Comparison of ENCODE assay signal across 9 mouse cellular contexts in genomic region chr2:148654961-148655360, GRCm38 (mm10). TPM values are rescaled to one million over a fixed set of nuclear protein-coding genes. Genes with fewer than 3 reads are reported as not detected.
DNase-seq lines count a peak whose midpoint lies in the region; ATAC-seq lines count a peak whose summit lies in the region.
"Had no signal": no experiment of that assay in that cellular context is flagged by ENCODE, and none has a peak within 500 bp of the region (broad histone marks: within the 10 kb centered on the region; RNA-seq: fewer than 3 reads in every experiment).

No protein-coding gene starts in this region.

- H3K4me2 ChIP-seq in forebrain, embryonic 13.5 days = no peak overlapping the region
- H3K4me2 ChIP-seq: limb, embryonic 13.5 days had no signal

- H3K9ac ChIP-seq in forebrain, embryonic 13.5 days = no peak overlapping the region
- H3K9ac ChIP-seq: limb, embryonic 13.5 days had no signal

- ATAC-seq in cerebellum, adult (ENCODE audit: insufficient number of reproducible peaks, low FRiP score, low TSS enrichment) = peak; percentile 78; the same call in 1 of the 2 replicates
- ATAC-seq in forebrain, embryonic 13.5 days = peak; percentile 84
- ATAC-seq in hematopoietic stem cell, adult 5-6 weeks (replicated peaks in 1 of 2; ENCODE audit: insufficient read depth in 1 of 2, low FRiP score in 2 of 2, low TSS enrichment in 1 of 2, low read depth in 1 of 2, poor library complexity in 2 of 2, severe bottlenecking in 2 of 2) = peak; percentile 82 to 98

- 0 out of 2 replicates have a peak, but pooled peaks cover 10% of the 10 kb centered on the region for H3K4me1 ChIP-seq in forebrain, embryonic 13.5 days
- H3K4me1 ChIP-seq: limb, embryonic 13.5 days had no signal

- no peaks in the 10 kb centered on the region for H3K27me3 ChIP-seq in forebrain, embryonic 13.5 days
- H3K27me3 ChIP-seq: limb, embryonic 13.5 days had no signal

- 4% methylated on average over 3 of the region's 3 CpGs for WGBS in forebrain, embryonic 13.5 days

- H3K4me3 ChIP-seq in forebrain, embryonic 13.5 days = no peak overlapping the region
- H3K4me3 ChIP-seq: limb, embryonic 13.5 days had no signal

- no peaks in the 10 kb centered on the region for H3K9me3 ChIP-seq in forebrain, embryonic 13.5 days (replicated peaks)
- H3K9me3 ChIP-seq: limb, embryonic 13.5 days had no signal

- no peaks in the 10 kb centered on the region for H3K36me3 ChIP-seq in forebrain, embryonic 13.5 days (ENCODE audit: poor library complexity, severe bottlenecking)
- H3K36me3 ChIP-seq: limb, embryonic 13.5 days had no signal

- H3K27ac ChIP-seq in forebrain, embryonic 13.5 days = no peak overlapping the region
- H3K27ac ChIP-seq: limb, embryonic 13.5 days had no signal

- no peak for DNase-seq in cerebellum, adult 11 months
- peak; percentile 74 to 75 for DNase-seq in adrenal gland, postnatal 36 days
- DNase-seq in layer of hippocampus, postnatal 10 days (ENCODE audit: low spot score in 2 of 2) = peak; percentile 80 to 85
- peak; percentile 37 to 79 for DNase-seq in lung, postnatal 4 days
- peak; percentile 74 for DNase-seq in right cerebral cortex, postnatal 25 days

RNA-seq across cellular contexts. Expression of gene Nxt1, which starts 17.4 kb away (rescaled TPM):
- total RNA-seq in adrenal gland, postnatal 36 days (2021) = 10 to 100 TPM; 18.5 to 18.8 TPM
- polyA plus RNA-seq in forebrain, embryonic 13.5 days (2015; fragmentation: Nextera tagmentation; extraction: Ambion mirVana) = 101 and 102 TPM in 2 replicates
- 21.9 and 39.3 TPM in 2 replicates for total RNA-seq in hematopoietic stem cell, adult 5-6 weeks (2017)
- total RNA-seq in layer of hippocampus, postnatal 10 days (2021) = 10 to 100 TPM; 10.1 to 12.6 TPM

RNA-seq across cellular contexts. Expression of gene Gzf1, which starts 25.9 kb away (rescaled TPM):
- total RNA-seq in adrenal gland, postnatal 36 days (2021) = 10 to 100 TPM; 27.8 to 34.8 TPM
- polyA plus RNA-seq in forebrain, embryonic 13.5 days (2015; fragmentation: Nextera tagmentation; extraction: Ambion mirVana) = 19.9 and 20.6 TPM in 2 replicates
- 17.4 and 22.4 TPM in 2 replicates for total RNA-seq in hematopoietic stem cell, adult 5-6 weeks (2017)
- total RNA-seq in layer of hippocampus, postnatal 10 days (2021) = 10 to 100 TPM; 24.0 to 26.2 TPM
